Mouse (Mus musculus): ENCODE measurements around the gene 1810062G17Rik. TPM values are rescaled to one million over a fixed set of nuclear protein-coding genes. Genes with fewer than 3 reads are reported as not detected.

1810062G17Rik gene
- total RNA-seq (2022), result not detected

DNA sequence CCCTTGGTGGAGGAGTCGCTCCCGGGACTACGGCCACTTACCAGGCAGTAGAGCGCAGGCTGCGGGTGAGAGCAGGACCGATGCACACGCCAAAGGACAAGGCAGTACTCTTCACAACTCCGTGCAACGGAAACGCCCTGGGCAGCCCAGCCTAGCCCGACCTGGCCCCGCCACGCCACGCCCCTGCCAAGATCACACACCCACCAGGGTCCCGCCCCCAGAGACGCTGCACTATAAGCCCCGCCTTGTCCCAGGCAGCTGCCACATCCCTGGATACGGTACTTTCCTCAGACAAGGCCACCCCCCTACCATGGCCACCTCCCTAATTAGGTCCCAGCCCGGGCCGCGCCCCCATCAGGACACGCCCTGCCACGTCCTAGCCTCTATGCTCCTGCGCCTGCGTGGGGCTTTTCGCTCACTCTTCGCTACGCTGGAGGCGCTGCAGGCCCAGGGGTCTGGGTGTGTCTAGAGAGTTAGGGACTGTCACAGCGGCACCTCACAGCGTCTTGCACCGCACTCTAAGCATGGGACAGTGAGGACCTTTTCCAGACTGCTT, at the start of gene 1810062G17Rik, which contains the start of gene Anxa5:
Gene 1810062G17Rik, plus strand, starts transcription at position 406 of the 556 bp plus-strand sequence.
Gene Anxa5, minus strand, starts transcription at position 363 of the 556 bp plus-strand sequence.
- peak; percentile 86 to 90 for DNase-seq (ENCODE audit: low spot score in 2 of 2)

DNA sequence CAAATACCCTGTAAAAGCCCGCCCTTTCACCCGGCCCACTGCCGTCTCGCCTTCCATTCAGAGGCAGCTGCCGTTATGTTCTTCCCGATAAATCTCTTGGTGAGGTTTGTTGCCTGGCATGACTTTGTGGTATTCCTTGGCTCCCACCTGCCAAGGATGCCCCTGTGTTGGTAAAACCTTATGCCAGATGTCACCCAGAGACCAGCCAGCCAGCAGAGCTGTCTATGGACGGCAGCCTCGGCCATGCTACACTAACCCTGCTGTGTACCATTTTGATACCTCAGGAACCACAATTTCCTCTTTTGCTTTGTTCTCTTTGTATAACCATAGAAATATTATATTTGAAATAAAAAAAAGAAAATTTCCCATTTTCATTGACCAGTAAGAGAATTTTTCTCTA, 48.4 kb upstream of the 1810062G17Rik start:
- DNase-seq (ENCODE audit: low spot score in 2 of 2), result no peak

- no peak for DNase-seq (ENCODE audit: low spot score in 2 of 2)
These were observed 45.4 kb upstream of the 1810062G17Rik start for GRCm38 (mm10) chr3:36430360-36430759.

DNA sequence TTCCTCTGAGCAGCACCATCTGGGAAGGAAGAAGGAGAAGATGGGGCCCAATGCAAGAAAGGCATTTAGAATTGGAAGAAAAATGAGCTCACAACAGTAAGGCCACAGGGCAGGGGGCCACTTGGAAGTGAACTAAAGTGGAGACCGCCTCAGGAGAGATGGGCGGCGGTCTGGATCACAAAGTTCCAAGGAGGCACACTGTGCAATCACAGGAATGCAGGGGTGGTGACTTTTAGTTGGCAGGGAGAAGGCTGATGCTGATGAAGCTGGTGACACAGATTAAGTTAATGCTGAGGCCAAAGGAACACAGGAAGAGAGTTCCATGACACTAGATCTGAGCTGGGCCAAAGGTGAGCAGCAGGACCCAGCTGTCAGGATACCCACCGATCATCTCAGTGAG, 35.5 kb upstream of the 1810062G17Rik start:
- no peak for DNase-seq (ENCODE audit: low spot score in 2 of 2)

- DNase-seq (ENCODE audit: low spot score in 2 of 2), result peak in 1 of 2 experiments; percentile 34
These were observed 33.3 kb upstream of the 1810062G17Rik start for GRCm38 (mm10) chr3:36442426-36442825.

DNA sequence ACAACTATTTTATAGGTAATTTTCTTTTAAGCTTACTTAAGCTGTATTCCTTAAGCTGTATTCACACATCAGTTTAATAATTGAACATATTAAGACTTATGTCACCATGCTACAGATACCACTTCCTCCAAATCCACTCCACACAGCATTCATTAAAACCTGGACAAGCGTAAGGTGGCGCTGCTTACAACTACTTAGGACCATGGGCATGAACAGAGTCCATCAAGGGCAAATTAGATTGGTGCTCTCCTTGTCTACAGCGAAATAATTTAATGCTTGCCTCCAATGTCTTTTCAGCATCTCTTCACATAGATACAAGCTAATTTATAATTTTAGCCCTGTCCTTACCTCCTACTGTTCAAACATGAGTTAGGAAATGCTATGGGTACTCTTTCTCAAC, 29.7 kb upstream of the 1810062G17Rik start:
- DNase-seq (ENCODE audit: low spot score in 2 of 2), result no peak

DNA sequence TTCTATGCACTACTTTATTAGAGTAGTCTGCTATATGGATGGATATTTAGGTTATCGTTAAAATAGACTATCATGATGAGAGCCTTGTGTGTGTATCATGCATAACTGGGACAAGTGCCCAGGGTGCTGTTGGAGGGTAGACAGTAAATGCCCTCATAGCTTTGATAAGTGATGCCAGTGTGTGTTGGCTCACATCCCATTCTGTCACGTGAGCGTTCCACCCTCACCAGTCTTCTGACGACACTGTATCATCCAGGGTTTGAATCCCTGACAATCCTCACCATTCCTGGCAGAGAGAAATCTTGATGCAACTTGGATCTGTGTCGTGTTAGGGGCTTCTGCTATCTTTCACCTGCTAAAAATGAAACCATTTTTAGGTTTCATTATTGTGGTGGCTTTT, 29.2 kb upstream of the 1810062G17Rik start:
- DNase-seq (ENCODE audit: low spot score in 2 of 2), result no peak

- DNase-seq (ENCODE audit: low spot score in 2 of 2), result no peak
These were observed 28.8 kb upstream of the 1810062G17Rik start for GRCm38 (mm10) chr3:36446918-36447317.

DNA sequence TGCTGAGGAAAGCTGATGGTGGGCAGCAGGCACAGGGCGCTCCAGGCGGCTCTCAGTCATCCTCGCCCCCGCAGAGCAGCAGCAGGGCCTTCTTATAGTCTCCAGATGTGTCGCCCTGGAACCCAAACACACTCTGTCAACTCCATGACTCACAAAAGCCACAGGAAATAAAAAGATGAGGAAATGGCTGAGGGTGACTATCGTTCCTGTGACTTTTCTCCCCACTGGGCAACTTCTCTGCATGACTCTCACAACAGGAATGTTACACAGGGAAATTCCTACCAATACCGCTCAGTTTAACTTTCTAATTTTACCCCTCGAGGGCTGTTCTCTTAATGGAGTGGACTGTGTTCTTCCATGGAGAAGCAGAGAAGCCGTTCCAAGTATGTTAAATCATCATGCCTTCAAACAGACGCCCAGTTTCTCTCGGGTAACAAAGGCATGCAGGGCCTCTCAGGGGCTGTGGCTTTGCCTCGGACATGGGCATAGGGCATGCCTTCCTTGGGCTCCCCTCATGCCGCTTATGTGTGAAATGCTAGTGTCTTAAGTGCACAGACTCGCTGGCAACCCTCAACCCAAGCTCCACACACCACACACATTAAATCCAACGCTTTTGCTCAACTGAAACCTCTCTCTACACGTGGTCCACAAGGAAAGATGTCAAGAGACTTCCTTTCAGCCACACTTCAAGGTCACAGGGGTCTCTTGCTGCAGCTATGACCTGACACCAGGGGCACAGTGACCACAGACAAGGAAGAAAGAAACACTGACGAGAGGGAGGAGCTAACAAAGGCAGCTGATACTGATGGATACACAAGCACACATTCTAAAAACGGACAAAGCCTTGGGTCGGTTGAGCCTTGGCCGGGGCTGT, 26.2 kb upstream of the 1810062G17Rik start:
- no peak for DNase-seq (ENCODE audit: low spot score in 2 of 2)

DNA sequence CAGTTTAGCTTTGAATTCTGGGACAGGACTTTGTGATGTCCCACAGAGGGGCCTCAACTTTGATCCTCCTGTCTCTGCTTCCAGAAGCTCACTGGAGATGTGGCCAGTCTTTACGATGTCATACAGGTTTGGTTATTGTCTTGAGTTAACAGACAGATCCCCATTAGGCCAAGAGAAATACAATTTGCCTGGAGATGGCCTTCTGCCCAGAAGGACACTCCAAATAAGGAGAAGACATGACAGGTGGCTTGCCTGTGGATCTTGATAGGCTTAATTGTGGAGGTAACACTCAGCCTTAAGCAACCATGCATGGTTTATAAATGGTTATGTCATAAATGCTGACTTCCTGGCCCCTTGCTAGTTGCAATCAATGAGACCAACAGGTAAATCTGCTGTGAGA, 23.2 kb upstream of the 1810062G17Rik start:
- DNase-seq (ENCODE audit: low spot score in 2 of 2), result no peak

- no peak for DNase-seq (ENCODE audit: low spot score in 2 of 2)
These were observed 20.6 kb upstream of the 1810062G17Rik start for GRCm38 (mm10) chr3:36455124-36455523.

DNA sequence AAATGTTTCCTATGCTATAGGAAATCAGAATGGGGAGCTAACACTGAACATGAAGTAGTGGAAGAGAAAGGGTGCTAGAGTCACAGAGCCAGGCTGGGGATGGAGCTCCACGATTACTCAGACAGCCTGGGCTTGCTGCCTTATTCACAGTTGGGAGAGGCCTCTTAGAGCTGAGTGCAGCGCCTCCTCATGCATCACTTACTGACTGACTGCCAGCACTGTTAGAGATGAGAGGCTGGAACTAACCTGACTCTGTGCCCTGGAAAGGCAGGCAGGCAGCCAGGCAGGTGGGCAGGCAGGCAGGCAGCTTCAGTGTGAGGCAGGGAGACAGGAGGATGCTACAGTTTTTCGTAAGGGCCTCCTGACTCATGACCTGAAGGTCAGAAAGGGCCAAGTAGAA, 20.2 kb upstream of the 1810062G17Rik start:
- peak in 1 of 2 experiments; percentile 13 for DNase-seq (ENCODE audit: low spot score in 2 of 2)

- no peak for DNase-seq (ENCODE audit: low spot score in 2 of 2)
These were observed 15.0 kb upstream of the 1810062G17Rik start for GRCm38 (mm10) chr3:36460717-36461116.

- DNase-seq (ENCODE audit: low spot score in 2 of 2), result no peak
These were observed 13.9 kb upstream of the 1810062G17Rik start for GRCm38 (mm10) chr3:36461819-36462218.

DNA sequence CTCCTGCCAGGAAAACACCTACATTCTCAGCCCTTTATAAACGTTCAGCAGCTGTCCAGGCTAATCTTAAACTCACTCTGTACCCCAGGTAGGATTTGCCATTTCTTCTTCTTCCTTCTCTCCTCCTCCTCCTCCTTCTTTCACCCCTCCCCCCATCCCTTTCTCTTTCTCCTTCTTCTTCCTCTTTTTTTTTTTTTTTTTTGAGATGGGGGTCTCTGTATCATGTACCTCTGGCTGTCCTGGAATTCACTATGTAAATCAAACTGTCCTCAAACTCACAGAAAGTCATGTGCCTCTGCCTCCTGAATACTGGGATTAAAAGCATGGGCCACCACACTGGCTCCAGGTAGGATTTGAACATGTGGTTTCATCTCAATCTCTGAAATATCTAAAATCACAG, 13.4 kb upstream of the 1810062G17Rik start:
- no peak for DNase-seq (ENCODE audit: low spot score in 2 of 2)

DNA sequence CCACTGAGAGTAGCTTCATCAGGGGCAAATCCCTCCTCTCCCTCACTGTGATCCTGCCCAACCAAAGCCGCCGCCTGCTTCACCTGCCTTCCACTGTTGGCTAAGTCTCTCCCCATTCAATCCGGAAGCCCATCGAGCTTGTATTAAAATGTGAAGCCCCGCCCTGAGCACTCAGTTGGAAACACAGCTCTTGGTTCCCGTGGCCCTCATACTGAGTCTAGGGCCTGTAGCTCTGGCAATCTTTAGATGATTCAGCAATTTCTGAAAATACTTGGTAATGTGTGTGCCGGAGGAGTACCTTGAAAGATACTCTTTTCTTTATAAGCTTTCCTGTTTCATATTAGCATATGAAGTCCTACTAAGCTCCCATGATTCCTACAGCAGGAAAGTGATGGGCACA, 10.2 kb upstream of the 1810062G17Rik start:
- no peak for DNase-seq (ENCODE audit: low spot score in 2 of 2)

- DNase-seq (ENCODE audit: low spot score in 2 of 2), result no peak
These were observed 8.1 kb upstream of the 1810062G17Rik start for GRCm38 (mm10) chr3:36467632-36468031.

DNA sequence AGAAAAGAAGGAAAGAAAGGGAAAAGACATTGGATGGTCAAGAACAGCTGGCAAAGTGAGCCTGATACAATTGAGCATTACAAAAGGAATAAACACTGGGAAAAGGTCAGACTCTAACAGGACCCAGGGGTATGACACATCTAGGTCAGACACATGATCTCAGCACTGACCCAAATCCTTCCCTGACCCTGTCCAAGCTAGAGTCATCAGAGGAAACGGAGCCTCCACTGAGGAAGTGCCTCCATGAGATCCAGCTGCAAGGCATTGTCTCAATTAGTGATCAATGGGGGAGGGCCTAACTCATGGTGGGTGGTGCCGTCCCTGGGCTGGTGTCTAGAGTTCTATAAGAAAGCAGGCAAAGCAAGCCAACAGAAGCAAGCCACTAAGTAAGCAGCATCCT, 6.9 kb upstream of the 1810062G17Rik start:
- no peak for DNase-seq (ENCODE audit: low spot score in 2 of 2)

- no peak for DNase-seq (ENCODE audit: low spot score in 2 of 2)
These were observed 3.9 kb upstream of the 1810062G17Rik start for GRCm38 (mm10) chr3:36471856-36472255.

DNA sequence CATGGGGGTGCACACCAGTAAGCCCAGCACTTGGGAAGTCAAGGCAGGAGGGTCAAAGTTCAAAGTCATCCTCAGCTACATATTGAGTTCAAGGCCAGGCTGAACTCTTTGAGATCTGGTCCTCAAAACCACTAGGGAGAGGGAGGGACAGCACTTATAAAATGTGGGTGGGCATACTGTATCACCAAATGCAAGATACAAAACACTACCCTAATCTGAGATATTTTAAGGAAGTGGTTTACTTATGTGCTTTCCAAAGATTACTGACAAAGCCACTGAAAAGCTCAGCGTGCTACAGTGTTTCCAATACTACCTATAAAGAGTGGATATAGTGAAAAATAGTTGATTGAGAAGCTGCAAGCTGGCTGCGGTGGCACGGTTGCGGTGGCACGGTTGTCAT, 2.5 kb upstream of the 1810062G17Rik start:
- DNase-seq (ENCODE audit: low spot score in 2 of 2), result no peak

DNA sequence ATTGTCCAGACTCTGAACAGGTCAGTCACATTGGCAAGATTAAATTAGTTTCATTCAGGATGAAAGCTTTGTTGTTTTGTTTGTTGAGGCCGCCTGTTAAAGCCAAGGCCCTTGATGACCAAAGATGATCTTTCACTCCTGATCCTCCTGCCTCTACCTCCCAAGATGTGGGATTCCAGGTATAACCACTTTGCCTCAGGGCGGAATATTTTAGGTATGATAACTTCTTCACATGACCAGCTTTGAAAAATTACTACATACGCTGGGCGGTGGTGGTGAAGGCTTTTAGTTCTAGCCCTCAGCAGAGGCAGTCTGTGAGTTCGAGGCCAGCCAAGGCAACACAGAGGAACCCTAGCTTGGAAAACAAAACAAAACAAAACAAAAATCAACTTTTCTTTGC, 1.3 kb upstream of the 1810062G17Rik start:
- DNase-seq (ENCODE audit: low spot score in 2 of 2), result no peak

GRCm38 (mm10) chr3:36474938-36475483, 726 bp upstream of the 1810062G17Rik start:
- DNase-seq (ENCODE audit: low spot score in 2 of 2), result peak; percentile 27 to 31

Measured in layer of hippocampus, adult 8-10 months (tissue).